Mouse (Mus musculus) CD4-positive helper T cell, adult 2 months (primary cell): ENCODE data around the gene Nubp2.

ENCODE experiments used
- DNase-seq: peaks from one replicate; pipeline ENCODE4 v3.0.0-alpha.2; 2012; ENCODE audit warnings: low read depth, missing footprints, low spot score

Gene Nubp2

GRCm38 (mm10) chr17:24861785-24862184, 24.4 kb downstream of the Nubp2 start:
- DNase-seq, result no peak

DNA sequence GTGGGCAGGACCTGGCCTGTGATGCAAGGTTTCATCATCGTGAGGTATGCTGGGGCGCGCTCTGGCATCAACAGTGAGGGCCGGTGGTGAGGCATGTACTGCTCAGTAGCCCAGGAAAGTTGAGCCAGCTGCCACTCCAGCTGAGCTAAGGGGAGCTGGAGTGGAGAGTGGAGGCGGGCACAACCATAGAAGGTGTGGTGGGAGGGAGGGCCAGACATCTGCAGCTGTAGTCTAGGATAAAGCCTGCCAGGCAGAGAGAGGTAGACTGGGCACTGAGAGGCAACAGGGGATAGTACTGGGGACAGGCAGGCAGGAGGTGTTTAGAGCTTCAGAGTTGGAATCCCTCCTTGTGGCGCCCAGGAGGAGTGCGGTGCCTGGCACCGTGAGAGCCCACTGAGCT, 26.1 kb downstream of the Nubp2 start:
- DNase-seq, result no peak

DNA sequence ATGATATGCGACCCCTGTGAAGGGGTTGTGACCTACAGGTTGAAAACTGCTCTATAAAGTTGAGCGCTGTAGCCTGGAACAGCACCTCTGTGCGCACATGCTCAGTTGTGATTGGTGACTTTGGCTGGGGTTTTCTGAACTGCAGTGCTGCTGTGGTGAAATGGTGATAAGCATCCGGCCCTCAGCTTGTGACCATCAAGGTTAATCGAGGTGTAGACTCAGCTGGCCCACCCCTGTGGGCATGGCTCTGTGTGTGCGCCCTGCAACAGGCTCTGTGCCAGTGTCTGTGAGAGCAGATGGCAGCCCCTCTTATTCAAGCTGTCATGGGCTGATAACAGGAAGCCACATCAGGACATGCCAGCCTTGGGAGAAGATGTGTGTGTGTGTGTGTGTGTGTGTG, 27.2 kb downstream of the Nubp2 start:
- DNase-seq, result no peak

- DNase-seq, result no peak
Observed at GRCm38 (mm10) chr17:24857831-24858470, 28.2 kb downstream of the Nubp2 start.

DNA sequence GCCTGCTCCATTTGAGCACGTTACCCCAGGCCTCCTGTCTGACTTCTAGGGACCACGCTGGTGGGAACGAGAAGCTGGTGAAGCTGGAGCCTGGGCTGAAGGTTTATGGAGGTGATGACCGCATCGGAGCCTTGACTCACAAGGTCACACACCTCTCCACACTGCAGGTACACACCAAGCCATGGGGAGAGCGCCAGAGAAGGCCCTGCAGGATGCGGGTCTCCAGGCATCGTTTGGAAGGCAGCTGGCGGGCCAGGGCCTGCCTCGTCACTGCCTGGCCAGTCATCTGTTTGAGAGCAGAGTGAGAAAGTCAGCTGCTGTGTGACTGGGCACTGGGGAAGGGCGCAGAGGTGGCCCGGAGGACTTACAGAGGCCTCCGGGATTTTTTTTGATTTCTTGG, 29.6 kb downstream of the Nubp2 start:
- DNase-seq, result no peak

DNA sequence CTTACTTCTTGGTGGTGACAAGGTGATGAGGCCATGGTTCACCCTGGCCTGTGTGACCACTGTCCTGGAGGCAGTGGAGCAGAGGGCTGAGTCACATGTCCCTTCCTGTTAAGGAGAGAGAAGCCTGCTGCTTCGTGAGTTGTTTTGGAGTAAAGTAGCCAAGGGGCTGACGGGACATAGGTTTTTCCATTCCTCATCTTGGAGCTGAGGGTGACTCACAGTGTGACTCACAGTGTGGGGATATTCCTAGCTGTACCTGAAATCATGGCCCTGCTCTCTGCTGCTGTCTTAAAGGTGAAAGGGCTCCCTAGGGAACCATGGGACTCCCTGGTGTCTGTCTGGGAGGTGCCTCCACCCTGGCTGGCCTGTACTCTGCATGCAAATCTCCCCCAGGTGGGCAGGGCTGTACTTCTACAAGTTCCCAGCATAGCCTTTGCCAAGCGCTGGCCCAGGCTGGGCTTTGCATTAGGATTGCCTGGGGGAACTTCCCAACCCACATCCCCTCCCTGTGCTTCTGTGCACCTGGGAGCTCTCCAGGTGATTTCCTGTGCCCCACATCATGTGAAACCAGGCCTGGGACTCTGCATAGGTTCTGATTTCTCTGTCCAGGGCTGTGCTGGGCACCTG, 30.2 kb downstream of the Nubp2 start:
- DNase-seq, result no peak

DNA sequence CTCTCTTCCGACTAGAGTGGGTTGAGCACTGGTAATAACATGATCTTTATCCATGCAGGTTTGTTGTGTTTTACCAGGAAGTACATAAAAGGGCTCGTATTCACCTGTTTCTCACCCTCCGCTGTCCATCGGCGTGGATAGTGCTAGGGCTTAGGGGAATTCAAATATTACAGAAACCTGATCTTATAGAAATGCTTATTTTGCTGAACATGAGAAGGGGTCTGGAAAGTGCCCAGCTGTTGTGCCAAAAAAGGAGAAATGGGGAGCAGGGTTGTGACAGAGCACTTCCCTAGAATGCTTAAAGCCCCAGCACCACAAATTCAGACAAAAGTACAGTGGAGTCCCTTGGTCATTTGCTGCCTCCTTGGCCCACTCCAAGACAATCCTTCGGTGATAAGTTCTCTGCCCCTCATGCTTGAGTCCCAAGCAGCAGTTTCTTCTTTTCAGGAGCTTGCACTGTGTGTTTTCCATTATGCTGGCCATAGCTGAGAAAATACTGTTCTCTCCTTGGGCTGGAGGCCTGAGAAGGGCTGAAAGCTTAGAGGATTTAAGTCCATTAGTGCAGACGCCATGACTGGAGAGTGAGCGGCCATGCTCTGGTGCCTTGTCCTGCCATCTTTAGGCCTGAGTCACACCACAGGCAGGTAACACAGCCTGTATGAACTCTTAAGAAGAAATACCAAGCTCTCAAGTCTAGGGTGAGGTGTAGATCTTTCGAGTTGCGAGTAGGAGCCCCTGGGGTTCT, 34.6 kb downstream of the Nubp2 start:
- DNase-seq, result no peak

- no peak for DNase-seq
Observed at GRCm38 (mm10) chr17:24850773-24851127, 35.4 kb downstream of the Nubp2 start.

DNA sequence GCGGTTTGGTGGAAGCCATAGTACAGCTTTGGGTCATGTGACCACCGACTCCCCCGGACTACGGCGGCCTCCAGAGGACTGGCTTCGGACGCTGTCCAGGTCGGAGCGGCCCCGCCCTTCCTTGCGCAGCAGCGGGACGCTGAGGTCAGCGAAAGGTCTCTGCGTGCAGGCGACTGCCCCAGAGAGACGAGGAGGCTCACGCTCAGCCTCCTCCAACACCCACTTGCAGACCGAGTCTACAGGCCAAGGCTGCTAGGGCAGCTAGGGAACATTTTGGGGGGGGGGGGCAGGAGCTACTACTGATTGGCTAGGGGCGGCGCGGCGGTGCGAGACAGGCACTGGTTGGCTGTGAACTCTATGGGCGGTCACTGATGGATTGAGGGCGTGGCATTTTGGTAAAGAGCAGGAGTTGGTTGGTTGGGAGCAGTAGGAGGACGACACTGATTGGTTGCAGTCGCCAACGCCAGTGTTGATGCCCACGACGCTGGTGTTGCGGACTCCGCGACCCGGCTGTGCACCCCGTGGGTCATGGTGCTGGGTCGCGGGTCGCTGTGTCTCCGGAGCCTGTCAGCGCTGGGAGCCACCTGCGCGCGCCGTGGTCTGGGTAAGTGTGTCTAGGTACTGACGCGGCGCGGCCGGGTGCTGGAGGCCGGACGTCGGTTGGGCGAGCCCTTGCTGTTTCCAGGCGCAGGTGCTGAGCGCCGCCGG, 35.9 kb downstream of the Nubp2 start, which contains the start of gene Fahd1:
Gene Fahd1, minus strand, starts transcription at position 300 of the 708 bp plus-strand sequence.
- DNase-seq, result peak; percentile 98

DNA sequence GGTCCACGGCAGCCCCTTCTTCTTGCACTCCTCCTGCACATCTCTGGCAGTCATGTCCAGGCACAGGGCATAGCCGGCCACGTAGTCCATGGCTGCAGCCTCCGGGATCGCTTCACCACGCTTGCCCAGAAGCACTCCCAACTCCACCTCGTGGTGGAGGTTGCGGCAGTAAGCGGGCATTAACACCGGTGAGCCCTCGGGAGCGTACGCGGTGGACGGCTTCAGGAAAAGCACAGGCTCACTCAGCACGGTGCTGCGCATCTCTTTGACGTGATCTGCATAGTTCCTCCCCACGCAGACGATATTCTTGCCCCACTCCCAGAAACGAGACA, 36.5 kb downstream of the Nubp2 start:
- no peak for DNase-seq

DNA sequence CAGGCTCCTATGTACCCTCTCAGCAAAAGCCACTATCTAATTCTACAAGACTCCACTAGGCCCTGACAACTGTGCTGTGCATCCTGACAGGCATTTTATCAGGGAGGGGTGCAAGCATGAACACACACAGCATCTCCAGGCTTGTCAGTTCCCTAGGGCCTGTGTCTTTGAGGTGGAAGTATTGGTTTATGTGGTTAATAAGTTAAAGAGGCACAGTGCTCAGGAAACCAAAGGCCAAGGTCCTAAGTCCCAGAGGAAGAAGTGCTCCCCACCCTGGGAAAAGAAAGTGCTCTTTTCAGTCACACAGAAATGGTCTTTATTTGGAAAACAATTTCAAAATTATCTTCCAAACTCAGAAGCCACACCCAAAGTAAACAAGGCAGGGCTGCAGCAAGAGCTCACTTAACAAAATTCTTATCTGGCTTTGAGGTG, 37.5 kb downstream of the Nubp2 start:
- no peak for DNase-seq

DNA sequence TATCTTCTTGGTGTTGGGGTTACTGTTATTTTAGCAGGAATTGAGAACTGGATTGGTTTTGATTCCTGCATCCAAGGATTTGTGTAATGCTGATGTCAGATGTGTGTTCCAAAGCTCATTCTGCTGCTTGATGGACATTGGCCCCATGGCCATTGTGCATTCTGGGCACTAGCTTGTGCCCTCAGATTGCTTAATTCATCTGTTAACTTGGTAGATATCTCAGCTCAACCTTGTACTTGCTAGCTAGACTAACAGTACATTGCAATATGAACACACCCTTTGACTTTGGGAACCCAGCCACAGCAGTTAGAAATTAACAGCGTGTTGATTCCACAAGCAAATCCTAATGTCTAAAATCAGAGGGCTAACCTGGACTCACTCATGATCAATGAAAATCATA, 38.8 kb downstream of the Nubp2 start:
- no peak for DNase-seq

- DNase-seq, result no peak
Observed at GRCm38 (mm10) chr17:24844525-24844924, 41.6 kb downstream of the Nubp2 start.

DNA sequence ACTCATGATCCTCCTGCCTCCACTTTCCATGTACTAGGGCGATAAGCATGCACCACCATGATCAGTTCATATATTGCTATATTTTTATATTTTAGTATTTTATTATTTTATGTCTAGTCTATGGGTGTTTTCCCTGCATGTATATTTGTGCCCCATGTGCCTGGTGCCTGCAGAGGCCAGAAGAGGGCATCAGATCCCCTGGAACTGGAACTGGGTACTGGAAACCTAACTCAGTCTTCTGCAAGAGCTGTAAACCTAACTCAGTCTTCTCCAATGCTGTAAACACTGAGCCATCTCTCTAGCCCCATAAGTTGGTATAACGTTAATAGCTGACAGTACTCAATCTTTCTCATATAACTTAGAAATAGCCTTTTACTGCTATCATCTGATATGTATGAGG, 43.5 kb downstream of the Nubp2 start:
- DNase-seq, result no peak

- peak; percentile 50 for DNase-seq
Observed at GRCm38 (mm10) chr17:24841133-24841532, 45.0 kb downstream of the Nubp2 start.

DNA sequence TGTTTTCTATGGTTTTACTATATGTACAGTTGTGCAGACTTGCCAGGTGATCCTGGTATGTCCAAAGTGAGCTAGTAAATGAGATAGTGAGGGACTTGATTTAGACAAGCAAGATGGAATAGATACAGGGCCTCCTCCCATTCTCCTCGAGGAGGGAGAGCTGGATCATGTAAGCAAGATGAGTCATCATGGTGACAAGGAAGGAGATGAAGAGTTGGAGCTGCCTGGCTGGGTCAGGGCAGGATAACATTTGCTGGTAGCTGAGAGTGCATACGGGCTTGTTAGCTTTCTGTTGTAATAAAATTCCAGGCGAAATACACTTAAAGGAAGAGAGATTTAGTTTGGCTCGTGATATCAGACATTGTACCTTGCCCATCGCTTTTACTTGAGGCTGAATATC, 45.8 kb downstream of the Nubp2 start:
- no peak for DNase-seq

DNA sequence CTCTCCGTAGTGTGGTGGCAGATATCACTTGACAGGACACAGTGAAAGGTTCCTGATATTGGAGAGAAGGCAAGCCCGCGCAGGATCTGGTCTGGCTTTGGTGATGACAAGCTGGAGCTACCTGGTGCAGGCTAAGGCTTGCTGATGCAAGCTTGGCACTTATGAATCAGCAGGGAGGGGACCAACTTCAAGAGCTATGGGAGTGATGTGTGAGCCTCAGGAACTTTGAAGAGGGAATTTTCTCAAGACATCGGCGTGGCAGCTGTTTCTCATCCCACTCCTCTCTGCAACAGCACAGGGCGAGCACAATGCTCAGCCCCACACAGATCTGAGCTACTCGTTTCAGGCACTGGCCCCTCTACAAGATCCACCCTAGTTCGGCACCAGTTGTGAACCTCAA, 46.3 kb downstream of the Nubp2 start, which contains the start of gene Hagh:
Gene Hagh, plus strand, starts transcription at position 302 of the 400 bp plus-strand sequence.
- no peak for DNase-seq
